Comparison of ENCODE assay signal across 8 mouse cellular contexts in genomic region chr19:45097868-45098267, GRCm38 (mm10). TPM values are rescaled to one million over a fixed set of nuclear protein-coding genes. Genes with fewer than 3 reads are reported as not detected.
DNase-seq lines count a peak whose midpoint lies in the region; ATAC-seq lines count a peak whose summit lies in the region.

No protein-coding gene starts in this region.

- peak; percentile 57 for DNase-seq in gastrocnemius, postnatal 10 days
- no peak for DNase-seq in gastrocnemius, postnatal 25 days
- DNase-seq in 3T3-L1 (ENCODE audit: low read depth, low spot score), result peak; percentile 68
- peak; percentile 79 for DNase-seq in adrenal gland, postnatal 14 days
- DNase-seq in lung, postnatal 10 days, result peak; percentile 75
- no peak for DNase-seq in cerebellum, adult 11-12 months
- DNase-seq in layer of hippocampus, postnatal 14 days (ENCODE audit: low spot score in 2 of 2), result no peak

- ATAC-seq in monocyte, adult 5-6 weeks (replicated peaks; ENCODE audit: insufficient number of reproducible peaks, low FRiP score, low TSS enrichment, poor library complexity, severe bottlenecking), result no peak

RNA-seq across cellular contexts. Expression of gene Kazald1, which starts 22.8 kb away (rescaled TPM):
- 10 to 100 TPM; 11.4 to 19.2 TPM for total RNA-seq in gastrocnemius, postnatal 10 days (2021)
- total RNA-seq in gastrocnemius, postnatal 25 days (2021), result 1 to 10 TPM; 5.4 to 6.3 TPM
- total RNA-seq in adrenal gland, postnatal 14 days (2021), result 5.7 and 6.3 TPM in 2 replicates
- total RNA-seq in monocyte, adult 5-6 weeks (2017), result 1.2 TPM in 1 of 3 replicates, not detected in the others
- total RNA-seq in layer of hippocampus, postnatal 14 days (2021), result 1 to 10 TPM in 1 of 2 experiments, under 1 TPM in 1; 0.94 to 1.6 TPM

RNA-seq across cellular contexts. Expression of gene Sfxn3, which starts 50.6 kb away (rescaled TPM):
- 10 to 100 TPM; 24.1 to 24.2 TPM for total RNA-seq in gastrocnemius, postnatal 10 days (2021)
- 10 to 100 TPM; 20.7 to 22.5 TPM for total RNA-seq in gastrocnemius, postnatal 25 days (2021)
- total RNA-seq in adrenal gland, postnatal 14 days (2021), result 51.7 and 58.1 TPM in 2 replicates
- total RNA-seq in monocyte, adult 5-6 weeks (2017), result 19.7 to 41.4 TPM (median 22.3 TPM) in 3 replicates
- 100 to 1,000 TPM; 113 to 117 TPM for total RNA-seq in layer of hippocampus, postnatal 14 days (2021)

RNA-seq across cellular contexts. Expression of gene Pdzd7, which starts 52.4 kb away (rescaled TPM):
- 10 to 100 TPM; 12.4 to 19.5 TPM for total RNA-seq in gastrocnemius, postnatal 10 days (2021)
- total RNA-seq in gastrocnemius, postnatal 25 days (2021), result 1 to 10 TPM; 5.4 to 5.9 TPM
- total RNA-seq in adrenal gland, postnatal 14 days (2021), result not detected in 2 replicates
- not detected in 3 replicates for total RNA-seq in monocyte, adult 5-6 weeks (2017)
- total RNA-seq in layer of hippocampus, postnatal 14 days (2021), result 1 to 10 TPM; 2.1 to 2.3 TPM

RNA-seq across cellular contexts. Expression of gene Tlx1, which starts 52.6 kb away (rescaled TPM):
- total RNA-seq in gastrocnemius, postnatal 10 days (2021), result under 1 TPM in 1 of 2 experiments, not detected in 1; 0.18 TPM
- not detected for total RNA-seq in gastrocnemius, postnatal 25 days (2021)
- total RNA-seq in adrenal gland, postnatal 14 days (2021), result 0.44 TPM in 1 of 2 replicates, not detected in the other
- total RNA-seq in monocyte, adult 5-6 weeks (2017), result not detected in 3 replicates
- not detected for total RNA-seq in layer of hippocampus, postnatal 14 days (2021)

Comparison
In these comparisons a context has a peak if more than half of its experiments do, and no peak if none do; other contexts are left out.
1. DNase-seq: peak in gastrocnemius, postnatal 10 days (single experiment), 3T3-L1 (single experiment), adrenal gland, postnatal 14 days (single experiment) and lung, postnatal 10 days (single experiment); none in gastrocnemius, postnatal 25 days (single experiment), cerebellum, adult 11-12 months (single experiment) and layer of hippocampus, postnatal 14 days (0 of 2).